Mouse (Mus musculus) frontal cortex, adult (tissue): Measurements from ENCODE around the gene Fcgrt.
"Not testable (repeated sequence)": the region's sequence is repeated elsewhere in the genome, so short reads cannot be mapped to it uniquely, and the experiment has no call there.

Experiments
- ATAC-seq: cut with Nextera tagmentation; 2 replicates; pipeline ENCODE4 v1.9.2; 2017; ENCODE audit warnings: mild to moderate bottlenecking, moderate library complexity, mixed read lengths; ENCODE audit not compliant: low TSS enrichment

Fcgrt gene

DNA sequence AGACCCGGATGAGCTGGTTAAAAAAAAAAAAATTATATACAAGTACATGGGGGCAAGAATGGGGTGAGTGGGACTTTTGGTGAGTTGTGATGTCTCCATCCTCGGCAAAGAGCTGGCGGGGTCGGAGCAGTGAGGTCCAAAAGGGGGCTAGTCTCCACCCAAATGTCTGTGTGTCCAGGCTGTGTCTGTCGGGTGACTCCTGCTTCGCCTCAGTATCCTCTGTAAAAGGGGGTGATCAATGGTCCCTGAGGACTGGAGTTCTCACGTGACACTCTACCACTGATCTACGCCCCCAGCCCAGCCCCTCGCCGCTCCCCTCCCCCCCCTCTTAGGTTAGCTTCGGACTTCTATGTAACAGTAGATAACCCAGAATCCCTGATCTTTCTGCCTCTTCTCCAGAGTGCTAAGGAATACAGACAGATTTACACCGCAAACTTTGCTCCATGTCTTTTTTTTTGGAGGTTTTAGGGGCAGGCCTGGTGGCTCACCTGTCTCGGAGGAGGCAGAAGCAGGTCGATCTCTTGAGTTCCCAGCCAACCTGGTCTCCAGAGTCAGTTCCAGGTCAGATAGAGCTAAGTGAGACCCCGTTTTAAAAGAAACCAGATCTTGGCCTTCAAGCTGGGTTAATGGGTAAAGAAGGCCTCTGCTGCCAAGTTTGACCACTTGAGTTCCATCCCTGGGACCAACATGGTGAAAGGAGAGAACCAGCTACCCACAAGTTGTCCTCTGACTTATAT, 26.3 kb upstream of the Fcgrt start:
- ATAC-seq = no peak

DNA sequence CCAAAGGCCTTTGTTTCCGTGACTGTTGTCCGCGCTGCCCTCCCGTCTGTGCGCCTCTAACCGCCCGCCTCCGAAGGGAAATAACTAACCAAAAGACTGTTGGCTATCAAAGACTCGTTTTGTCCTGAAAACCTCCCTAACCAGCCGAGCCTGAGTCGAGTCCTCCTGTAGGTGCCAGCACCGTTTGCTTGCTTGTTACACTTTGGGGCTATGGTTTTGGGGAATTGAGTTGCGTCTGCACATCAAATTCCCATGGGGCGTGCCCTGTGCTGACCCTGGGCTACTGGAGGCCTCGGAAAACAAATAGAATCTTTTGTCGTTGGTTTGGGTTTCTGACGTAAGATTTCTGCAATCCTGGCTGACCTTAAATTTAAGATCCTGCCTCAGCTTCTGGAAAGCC, 25.7 kb upstream of the Fcgrt start:
- no peak for ATAC-seq

DNA sequence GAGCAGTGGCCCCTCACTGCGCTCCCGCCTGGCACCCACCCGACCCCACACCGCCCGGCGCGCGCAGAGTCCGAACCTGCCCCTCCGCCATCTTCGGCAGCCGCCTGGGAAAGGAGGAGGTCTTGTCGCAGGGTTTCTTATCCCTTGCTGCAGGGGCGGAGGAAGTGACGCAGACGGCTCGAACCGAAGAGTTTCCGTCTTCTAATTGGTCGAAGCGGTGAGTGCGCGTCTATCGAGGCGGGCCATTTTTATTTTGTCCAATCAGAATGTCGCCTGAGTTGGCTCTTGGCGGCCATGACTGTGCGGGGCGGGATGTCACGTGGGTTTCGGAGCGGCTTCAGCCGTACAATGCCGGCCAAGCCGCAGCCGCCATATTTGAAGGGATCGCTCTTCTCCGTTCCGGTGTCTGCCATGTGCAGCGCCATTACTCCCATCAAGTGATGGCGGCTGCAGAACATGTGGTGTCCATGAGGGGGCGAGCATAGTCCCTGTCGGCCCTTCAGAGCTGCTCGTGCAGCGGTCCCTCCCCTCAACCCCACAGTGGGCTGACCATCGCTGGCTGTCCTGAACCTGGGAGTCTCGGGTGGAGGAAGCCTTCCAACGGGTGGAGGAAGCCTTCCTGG, 25.1 kb upstream of the Fcgrt start, which contains the start of gene Rpl13a:
TSS of gene Rpl13a (minus strand) at position 138 of the 623 bp plus-strand sequence.
- ATAC-seq = peak; percentile 81

DNA sequence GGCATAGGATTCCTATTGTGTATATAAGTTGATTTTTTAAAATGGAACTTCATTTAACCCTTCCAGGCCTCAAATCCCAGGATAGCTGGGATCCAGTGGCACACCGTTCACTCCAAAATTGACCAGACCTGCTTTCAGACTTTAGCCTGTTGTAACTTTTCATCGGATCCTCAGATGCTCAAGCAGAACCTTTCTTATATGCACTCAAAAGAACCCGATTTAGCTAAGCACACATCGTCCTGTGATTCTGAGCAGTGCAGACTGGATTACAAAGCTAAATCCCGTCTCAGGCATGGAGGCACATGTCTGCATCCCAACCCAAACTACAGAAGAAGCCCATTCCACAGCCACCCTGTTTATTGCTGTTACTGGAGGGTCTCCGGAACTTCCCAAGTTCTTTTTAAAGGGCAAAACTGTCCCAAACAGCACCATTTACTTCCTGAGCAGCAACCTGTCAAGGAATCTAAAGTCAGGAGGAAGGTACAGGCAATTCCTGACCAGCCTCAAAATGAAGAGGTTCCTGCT, 24.1 kb upstream of the Fcgrt start:
- ATAC-seq = no peak

DNA sequence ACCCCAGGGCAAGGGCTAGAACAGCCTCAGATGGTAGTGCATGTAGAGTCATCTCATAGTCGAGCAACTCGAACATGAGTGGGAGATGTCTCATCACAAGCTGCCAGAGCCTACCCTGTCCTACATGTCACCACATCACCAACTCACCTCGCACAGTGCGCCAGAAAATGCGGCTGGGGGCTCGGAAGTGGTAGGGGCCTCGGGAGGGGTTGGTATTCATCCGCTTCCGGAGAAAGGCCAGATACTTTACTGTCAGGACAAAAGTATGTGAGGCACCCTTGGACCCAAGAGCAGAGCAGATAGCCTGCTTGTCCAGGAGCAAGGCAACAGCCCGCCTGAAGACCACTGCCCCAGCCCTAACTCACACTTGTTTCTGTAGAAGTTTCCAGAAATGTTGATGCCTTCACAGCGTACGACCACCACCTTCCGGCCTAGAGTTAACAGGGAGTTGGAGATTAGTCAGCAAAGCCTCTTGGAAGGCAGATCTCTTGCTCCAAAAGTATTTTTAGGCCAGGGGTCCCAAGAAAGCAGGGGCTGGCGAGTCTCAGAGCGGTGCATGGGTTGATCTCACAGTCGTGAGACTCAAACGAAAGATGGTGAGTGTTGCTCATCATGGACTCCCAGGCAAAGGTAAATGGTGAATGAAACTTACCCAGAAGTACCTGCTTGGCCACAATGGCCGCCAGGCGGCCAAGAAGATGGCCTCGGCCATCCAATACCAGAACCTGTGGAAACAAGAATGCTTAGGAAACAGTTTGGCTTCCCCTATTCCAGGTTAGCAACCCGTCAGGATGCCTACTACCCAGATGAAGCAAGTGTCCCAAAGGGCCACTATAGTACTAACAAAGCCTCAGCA, 23.4 kb upstream of the Fcgrt start:
- no peak for ATAC-seq

DNA sequence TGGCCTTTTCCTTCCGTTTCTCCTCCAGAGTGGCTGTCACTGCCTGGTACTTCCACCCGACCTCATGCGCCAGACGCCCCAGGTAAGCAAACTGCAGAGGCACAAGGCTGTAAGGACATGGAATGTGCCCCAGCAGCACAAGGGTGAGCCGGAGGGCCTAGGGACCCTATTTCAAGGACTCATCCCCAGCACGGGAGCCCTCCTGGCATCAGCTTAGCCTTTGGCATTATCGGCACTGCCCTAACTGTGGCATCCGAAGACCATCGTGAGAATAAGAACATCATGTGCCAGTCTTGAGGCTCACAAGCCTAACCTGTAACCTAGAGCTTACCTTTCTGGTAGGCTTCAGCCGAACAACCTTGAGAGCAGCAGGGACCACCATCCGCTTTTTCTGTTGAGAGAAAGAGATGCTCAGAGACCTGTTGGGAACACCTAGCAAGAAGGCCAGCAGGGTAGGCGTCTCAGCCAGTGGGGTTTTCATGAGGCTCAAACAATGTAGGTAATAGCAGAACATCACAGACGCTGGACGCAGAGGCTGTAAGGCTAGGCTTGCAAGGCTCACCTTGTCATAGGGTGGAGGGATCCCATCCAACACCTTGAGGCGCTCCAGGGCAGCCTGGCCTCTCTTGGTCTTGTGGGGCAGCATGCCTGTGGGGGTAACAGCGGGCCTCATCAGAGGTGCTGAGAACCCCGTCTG, 22.6 kb upstream of the Fcgrt start:
- ATAC-seq = no peak

DNA sequence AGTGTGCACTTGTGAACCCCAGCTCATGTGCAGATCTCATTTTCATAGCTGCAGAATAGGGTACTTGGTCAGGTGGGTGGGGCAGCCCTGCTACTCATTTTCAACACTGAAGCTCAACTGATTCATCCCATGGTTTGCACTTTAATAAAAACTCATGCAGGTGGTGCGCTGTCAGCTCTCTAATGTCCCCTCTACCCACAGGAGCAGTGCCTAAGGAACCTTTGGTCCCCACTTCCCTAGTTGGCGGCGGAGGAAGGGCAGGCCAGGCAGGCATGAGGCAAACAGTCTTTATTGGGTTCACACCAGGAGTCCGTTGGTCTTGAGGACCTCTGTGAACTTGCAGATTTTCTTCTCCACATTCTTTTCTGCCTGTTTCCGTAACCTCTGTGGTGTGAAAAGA, 22.0 kb upstream of the Fcgrt start:
- not testable (repeated sequence) for ATAC-seq

DNA sequence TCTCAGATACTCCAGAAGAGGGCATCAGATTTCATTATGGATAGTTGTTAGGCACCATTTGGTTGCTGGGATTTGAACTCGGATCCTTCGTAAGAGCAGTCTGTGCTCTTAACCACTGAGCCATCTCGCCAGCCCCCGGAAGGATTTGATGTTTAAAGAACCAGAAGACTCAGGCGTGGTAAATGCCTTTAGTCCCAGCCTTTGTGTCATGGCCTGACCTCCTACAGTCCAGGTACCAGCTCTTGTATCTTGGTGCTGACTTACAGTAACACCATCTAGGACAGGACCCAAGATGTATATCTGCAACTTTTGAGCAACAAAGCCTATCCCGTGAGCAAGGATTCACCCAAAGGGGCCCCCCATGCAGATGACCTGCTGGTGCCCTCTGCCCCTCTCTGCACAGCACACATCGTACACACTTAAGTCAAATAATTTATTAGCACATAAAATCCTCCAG, 21.5 kb upstream of the Fcgrt start:
- no peak for ATAC-seq

DNA sequence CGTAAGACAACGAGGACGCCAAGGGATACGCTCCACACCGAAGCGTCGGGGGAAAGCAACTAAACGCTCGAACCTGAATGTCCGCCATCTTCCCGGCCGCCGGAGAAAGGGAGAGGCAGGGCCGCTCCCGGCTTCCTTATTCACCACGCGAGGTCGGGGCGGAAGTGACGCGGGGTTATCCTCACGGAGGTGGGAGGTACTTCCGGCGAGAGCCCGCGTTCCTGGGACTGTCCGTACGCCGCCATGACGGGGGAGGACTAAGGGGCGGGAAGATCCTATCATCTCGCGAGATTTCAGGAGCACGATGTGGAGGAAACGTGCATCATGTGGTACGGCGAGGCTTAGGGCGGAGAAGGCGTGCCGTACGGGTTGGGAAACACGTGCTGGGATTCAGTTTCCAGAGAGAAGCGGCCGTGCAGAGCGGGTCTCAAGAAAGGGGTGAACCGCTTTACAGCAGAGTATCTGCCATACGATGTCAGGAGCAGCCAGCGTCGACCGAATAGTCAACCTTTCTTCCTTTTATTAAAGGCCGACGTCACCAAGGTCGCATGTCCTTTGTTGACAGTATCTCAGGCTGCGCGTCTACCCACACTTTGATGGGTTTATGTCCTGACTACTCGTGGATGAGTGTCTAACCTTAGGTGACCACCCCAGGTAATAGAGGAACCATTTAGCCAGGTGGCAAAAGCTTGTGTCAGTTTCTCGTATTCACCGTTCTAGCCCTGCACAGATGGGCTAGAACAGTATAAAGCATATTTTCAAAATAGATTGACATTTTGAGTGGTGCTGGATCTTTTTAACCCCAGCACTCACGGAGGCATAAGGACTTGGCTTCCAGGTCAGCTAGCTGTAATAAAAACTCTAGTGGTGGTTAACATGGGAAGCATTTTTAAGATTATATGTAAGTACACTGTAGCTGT, 20.8 kb upstream of the Fcgrt start, which contains the start of gene Rps11:
TSS of gene Rps11 (minus strand) at position 216 of the 920 bp plus-strand sequence.
- ATAC-seq = peak; percentile 73

DNA sequence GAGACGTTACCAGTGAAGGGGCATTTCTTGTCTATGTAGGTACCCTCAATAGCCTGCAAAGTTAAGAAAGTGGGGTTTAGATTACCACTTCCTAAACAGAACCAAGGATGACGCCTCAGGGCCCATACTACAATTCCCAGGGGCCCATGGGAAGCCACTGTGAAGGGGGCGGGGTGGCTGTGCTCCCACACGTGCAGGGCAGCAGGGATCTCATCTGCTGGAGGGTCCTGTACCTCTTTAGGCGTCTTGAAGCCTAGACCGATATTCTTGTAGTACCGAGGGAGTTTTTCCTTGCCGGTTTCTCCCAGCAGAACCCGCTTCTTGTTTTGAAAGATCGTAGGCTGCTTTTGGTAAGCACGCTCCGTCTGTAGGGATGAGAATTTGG, 19.5 kb upstream of the Fcgrt start:
- no peak for ATAC-seq

DNA sequence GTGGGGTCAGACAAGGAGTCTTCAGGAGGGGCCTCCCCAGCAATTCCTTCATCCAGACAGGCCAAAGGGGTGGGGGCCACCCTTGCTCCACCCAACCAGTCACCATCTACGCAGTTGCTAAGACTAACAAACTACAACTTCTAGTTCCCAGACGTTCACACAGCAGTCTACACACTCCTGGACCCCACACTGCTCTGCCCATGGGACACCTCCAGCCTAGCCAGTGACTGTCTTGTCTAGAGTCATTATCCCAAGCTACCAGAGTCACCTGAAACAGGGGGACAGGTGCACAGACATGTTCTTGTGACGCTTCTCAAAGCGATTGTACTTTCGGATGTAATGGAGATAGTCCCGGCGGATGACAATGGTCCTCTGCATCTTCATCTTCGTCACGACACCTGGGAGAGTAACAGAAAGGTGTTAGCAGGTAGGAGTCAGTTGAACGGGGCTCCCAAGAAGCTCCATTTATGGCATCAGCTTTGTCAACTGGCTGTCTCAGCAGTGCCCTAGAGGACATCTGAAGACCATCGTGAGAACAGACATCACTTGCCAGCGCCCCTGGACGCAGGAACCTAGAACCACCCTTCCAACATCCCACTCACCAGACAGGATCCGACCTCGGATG, 19.0 kb upstream of the Fcgrt start:
- ATAC-seq = no peak

DNA sequence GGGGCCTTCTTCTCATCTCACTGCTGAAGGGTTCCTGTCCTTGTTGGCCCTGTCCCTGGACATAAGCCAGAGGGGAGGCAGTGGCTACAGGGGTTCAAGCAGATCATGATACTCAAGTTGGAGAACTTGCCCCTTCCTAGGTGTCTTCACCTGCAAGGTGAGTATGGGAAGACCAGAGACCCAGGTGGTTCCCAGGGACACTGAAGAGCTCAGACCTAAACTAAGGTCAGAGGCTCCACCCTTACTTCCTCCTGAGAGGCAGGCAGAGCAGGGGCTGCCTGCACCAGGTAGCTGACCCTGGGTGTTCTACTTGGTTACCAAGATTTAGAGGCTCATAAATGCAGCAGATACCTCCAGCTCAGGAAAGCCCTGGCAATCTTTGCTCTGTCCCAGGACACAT, 18.3 kb upstream of the Fcgrt start:
- ATAC-seq = no peak

DNA sequence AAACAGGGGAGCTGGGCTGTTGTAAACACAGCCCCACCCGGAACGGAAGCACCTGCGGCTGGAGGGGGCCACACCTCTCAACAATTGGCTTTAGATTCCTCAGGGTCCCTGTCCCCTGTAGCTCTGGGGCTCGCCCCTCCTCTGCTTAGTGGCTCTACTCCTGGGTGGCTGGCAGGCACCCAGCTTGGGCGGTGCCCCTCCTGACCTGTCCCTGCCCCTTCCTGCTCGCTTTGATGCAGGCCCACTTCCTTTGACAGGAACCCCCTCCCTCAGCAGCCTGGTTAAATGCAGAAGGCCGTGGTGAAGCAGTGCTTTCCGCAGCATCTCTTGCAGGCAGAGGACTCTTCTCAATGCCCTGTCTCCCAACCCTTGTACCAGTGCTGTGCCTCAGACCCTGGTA, 17.8 kb upstream of the Fcgrt start:
- no peak for ATAC-seq

DNA sequence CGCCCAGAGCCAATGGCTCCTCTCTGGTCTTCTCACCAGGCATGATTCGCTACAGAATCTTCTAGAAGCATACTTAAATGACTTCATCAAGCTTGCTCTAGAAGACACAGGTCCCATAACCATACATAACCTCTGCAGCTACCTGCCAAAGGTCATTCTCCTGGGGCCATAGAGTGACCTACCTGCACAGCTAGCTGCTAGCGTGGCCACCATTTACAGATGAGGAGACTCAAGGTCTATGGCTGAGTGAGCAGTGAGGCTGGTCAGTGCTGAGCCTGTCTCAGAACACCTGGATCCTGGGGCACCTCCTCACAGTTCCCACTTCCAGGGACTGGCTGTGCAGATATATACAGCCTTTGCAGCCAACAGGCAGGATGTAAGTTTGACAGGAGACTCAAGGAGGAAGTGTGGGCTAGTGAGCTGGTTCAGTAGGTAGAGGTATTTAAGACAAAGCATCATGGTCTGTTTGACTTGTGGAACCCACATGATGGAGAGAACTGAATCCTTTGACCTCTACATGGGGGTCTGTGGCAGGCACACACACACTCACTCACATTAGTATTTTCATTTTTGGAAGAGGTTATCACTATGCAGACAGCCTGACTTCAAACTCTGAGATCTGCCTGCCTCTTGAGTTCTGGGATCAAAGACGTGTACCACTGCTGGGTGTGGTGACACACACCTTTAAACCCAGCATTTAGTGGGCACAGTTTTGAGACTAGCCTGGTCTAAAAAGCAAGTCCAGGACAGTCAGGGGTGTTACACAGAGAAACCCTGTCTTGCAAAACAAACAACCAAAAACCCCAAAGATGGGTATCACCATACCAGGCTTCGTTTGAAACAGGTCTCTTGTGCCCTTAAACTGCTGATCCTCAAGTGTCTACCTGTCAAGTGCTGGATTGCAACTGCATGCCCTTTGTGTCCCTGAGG, 16.4 kb upstream of the Fcgrt start:
- ATAC-seq = no peak

DNA sequence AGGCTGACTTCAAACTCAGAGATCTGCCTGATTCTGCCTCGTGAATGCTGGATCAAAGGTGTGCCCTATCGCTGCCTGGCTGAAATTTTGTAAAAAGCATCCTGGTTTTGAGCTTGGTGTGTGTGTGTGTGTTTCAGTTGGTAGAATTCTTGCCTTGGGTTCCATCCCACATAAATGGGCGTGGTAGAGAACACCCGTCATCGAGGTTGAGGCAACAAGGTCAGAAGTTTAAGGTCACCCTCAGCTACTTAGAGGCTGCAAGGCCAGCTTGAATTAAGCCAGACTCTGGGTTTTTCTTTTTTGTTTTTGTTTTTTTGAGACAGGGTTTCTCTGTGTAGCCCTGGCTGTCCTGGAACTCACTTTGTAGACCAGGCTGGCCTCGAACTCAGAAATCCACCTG, 14.7 kb upstream of the Fcgrt start:
- ATAC-seq = no peak

DNA sequence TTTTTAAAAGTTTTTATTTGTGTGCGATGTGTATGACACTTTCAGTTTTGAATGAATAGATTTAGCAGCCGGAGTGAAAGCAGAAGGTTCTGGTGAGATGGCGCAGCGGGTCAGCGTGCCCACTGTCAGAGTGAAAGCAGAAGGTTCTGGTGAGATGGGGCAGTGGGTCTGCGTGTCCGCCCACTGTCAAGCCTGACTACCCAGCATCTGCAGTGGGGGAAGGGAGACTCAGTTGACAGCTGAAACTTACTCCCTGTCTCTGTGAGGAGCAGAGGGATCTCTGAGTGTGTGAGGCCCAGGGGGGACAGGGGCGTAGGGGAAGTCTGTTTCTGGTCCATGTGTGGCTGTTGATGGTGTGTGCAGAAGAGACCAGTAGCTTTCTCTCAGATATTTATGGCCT, 13.9 kb upstream of the Fcgrt start:
- no peak for ATAC-seq

DNA sequence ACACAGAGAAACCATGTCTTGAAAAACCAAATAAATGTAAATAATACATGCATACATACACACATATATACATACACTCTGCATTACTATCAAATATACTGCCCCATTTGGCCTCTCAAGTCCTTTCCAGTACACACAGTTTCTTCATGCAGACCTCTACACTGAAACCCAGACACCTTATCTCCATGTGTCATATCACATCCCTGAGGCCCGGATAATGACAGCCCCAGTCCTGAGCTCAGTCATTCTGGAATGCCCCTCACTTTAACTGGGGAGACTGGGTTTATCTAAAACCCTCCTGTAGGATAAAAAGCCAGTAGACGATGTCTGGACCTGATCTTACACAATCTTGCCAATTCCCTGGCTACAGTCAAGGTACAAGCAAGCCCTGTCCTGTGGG, 9.8 kb upstream of the Fcgrt start:
- ATAC-seq = no peak

DNA sequence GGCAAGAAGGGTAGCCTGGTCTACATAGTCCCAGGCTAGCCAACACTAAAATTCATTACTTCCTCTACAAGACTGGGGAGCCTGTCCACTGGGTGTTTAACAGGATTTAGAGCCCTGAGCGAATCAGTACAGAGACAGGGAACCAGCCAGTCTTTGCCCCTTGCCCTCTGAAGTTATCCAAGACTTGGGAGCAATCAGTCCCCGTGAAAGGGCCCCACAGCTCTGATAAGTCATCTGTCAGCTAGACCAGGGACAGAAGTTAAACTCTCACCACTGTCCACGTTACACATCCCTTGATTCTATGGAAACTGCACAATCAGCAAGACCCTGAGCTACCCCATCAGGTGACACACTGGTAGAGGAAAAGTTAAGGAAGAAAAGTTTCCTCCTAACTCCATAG, 8.9 kb upstream of the Fcgrt start:
- no peak for ATAC-seq

DNA sequence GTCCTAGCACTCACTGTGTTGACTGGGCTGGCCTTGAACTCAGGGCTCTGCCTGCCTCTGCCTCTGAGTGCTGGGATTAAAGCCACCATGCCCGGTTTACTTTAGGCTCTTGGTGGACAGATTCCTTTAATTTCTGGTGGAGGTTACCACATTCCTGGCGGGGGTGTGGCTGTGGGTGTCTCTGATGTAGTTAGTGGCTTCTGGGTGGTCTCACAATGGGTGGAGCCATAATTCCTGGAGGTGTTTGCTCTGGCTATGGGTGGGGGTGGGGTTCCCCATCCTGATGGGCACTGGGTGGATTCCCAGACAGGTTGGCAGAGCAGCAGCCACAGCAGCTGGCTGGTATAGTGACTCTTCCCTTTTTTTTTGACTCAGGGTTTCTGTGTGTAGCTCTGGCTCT, 8.3 kb upstream of the Fcgrt start:
- ATAC-seq = no peak
